Mouse (Mus musculus) CH12.LX (cell line): ENCODE data around the gene Tmem88b. TPM values are rescaled to one million over a fixed set of nuclear protein-coding genes. Genes with fewer than 3 reads are reported as not detected.

ENCODE experiments used
- DNase-seq: peaks from one replicate; pipeline ENCODE4 v3.0.0-alpha.2; 2013; ENCODE audit errors: extremely low read depth
- H3K27ac ChIP-seq: 2 replicates; pipeline ENCODE4 v1.5.1; 2012; ENCODE audit warnings: low read depth, mild to moderate bottlenecking, control low read depth, moderate library complexity; ENCODE audit not compliant: insufficient read depth
- H3K27me3 ChIP-seq: replicated peaks from 2 replicates; pipeline ENCODE3; 2012; ENCODE audit warnings: inconsistent platforms
- H3K36me3 ChIP-seq, 2 experiments: replicated peaks in 1 of 2; 2 replicates each; pipeline versions ENCODE3 to v1.6.1; 2012; ENCODE audit warnings: inconsistent platforms in 1 of 2, low read length in 1 of 2, mild to moderate bottlenecking in 1 of 2, mixed read lengths in 1 of 2, moderate library complexity in 1 of 2; ENCODE audit not compliant: control insufficient read depth in 1 of 2, insufficient read depth in 1 of 2
- H3K4me1 ChIP-seq, 2 experiments: 2 replicates each; pipeline ENCODE4 v1.6.1; 2012; ENCODE audit warnings: inconsistent platforms in 1 of 2, moderate library complexity in 1 of 2; ENCODE audit not compliant: insufficient read depth in 2 of 2, control insufficient read depth in 1 of 2
- H3K4me2 ChIP-seq: 2 replicates; pipeline ENCODE4 v1.6.1; 2012; ENCODE audit warnings: low read depth, mild to moderate bottlenecking, control low read depth; ENCODE audit not compliant: poor library complexity, insufficient read depth, severe bottlenecking
- H3K4me3 ChIP-seq, 3 experiments: fragments of 150-350 bp in 1 of 3; sonication (generic) in 1 of 3; replicated peaks in 1 of 3; 2 replicates each; pipeline versions ENCODE3 to v1.5.1; 2011 to 2012; ENCODE audit warnings: low read depth in 2 of 3, low read length in 2 of 3, mild to moderate bottlenecking in 2 of 3, moderate library complexity in 2 of 3, control low read depth in 1 of 3, improper control_type of control experiment in 1 of 3, inconsistent platforms in 1 of 3, mixed read lengths in 1 of 3; ENCODE audit not compliant: poor library complexity in 1 of 3
- H3K79me2 ChIP-seq: replicated peaks from 2 replicates; pipeline ENCODE4 v1.6.1; 2012; ENCODE audit warnings: mild to moderate bottlenecking, moderate library complexity; ENCODE audit not compliant: control insufficient read depth, poor library complexity, insufficient read depth, severe bottlenecking; ENCODE audit errors: extremely low read depth
- H3K9ac ChIP-seq: 2 replicates; pipeline ENCODE4 v1.6.1; 2012; ENCODE audit warnings: low read depth, mild to moderate bottlenecking, control low read depth, moderate library complexity; ENCODE audit not compliant: insufficient read depth
- H3K9me3 ChIP-seq: replicated peaks from 2 replicates; pipeline ENCODE3; 2012; ENCODE audit warnings: low read length, inconsistent platforms, mixed read lengths
- BHLHE40 ChIP-seq: IDR thresholded peaks from 2 replicates; pipeline ENCODE4 v1.6.1; 2011; ENCODE audit warnings: mild to moderate bottlenecking, low read depth, low read length, improper control_type of control experiment
- CHD1 ChIP-seq: IDR thresholded peaks from 2 replicates; pipeline ENCODE4 v1.6.1; 2012; ENCODE audit warnings: low read depth, low read length, improper control_type of control experiment, inconsistent platforms
- CHD2 ChIP-seq: IDR thresholded peaks from 2 replicates; pipeline ENCODE4 v1.6.1; 2011; ENCODE audit warnings: low read length, improper control_type of control experiment
- CTCF ChIP-seq, 2 experiments: IDR thresholded peaks in 1 of 2; conservative IDR thresholded peaks in 1 of 2; 2 replicates each; pipeline ENCODE4 v1.5.1; 2011 to 2012; ENCODE audit warnings: low read depth in 2 of 2, low read length in 2 of 2, improper control_type of control experiment in 1 of 2, inconsistent platforms in 1 of 2, mild to moderate bottlenecking in 1 of 2, moderate library complexity in 1 of 2
- E2F4 ChIP-seq: IDR thresholded peaks from 2 replicates; pipeline ENCODE4 v1.6.1; 2011; ENCODE audit warnings: low read depth, low read length, improper control_type of control experiment; ENCODE audit not compliant: insufficient replicate concordance
- ELF1 ChIP-seq: IDR thresholded peaks from 2 replicates; pipeline ENCODE4 v1.6.1; 2014; ENCODE audit warnings: low read depth, mild to moderate bottlenecking, inconsistent platforms, low read length, improper control_type of control experiment
- EP300 ChIP-seq: IDR thresholded peaks from 2 replicates; pipeline ENCODE4 v1.6.1; 2011; ENCODE audit warnings: low read length, improper control_type of control experiment
- ETS1 ChIP-seq: conservative IDR thresholded peaks from 2 replicates; pipeline ENCODE4 v1.6.1; 2012; ENCODE audit warnings: low read depth, mild to moderate bottlenecking, inconsistent platforms, low read length, improper control_type of control experiment, moderate library complexity
- GABPA ChIP-seq: IDR thresholded peaks from 2 replicates; pipeline ENCODE4 v1.6.1; 2012; ENCODE audit warnings: low read depth, low read length, improper control_type of control experiment, inconsistent platforms; ENCODE audit not compliant: insufficient replicate concordance
- HCFC1 ChIP-seq: IDR thresholded peaks from 2 replicates; pipeline ENCODE4 v1.6.1; 2012; ENCODE audit warnings: low read depth, mild to moderate bottlenecking, inconsistent platforms, low read length, improper control_type of control experiment
- IRF4 ChIP-seq: IDR thresholded peaks from 2 replicates; pipeline ENCODE4 v1.6.1; 2014; ENCODE audit warnings: low read depth, mild to moderate bottlenecking, inconsistent platforms, low read length, improper control_type of control experiment
- JUN ChIP-seq: IDR thresholded peaks from 2 replicates; pipeline ENCODE4 v1.6.1; 2011; ENCODE audit warnings: low read depth, mild to moderate bottlenecking, low read length, improper control_type of control experiment, moderate library complexity; ENCODE audit not compliant: insufficient read depth
- JUND ChIP-seq: conservative IDR thresholded peaks from 2 replicates; pipeline ENCODE4 v1.6.1; 2011; ENCODE audit warnings: low read depth, low read length, improper control_type of control experiment
- KAT2A ChIP-seq: IDR thresholded peaks from 2 replicates; pipeline ENCODE4 v1.6.1; 2012; ENCODE audit warnings: low read length, improper control_type of control experiment, inconsistent platforms; ENCODE audit not compliant: insufficient replicate concordance
- MAFK ChIP-seq: IDR thresholded peaks from 2 replicates; pipeline ENCODE4 v1.6.1; 2011; ENCODE audit warnings: low read length, improper control_type of control experiment; ENCODE audit not compliant: insufficient replicate concordance
- MAX ChIP-seq: IDR thresholded peaks from 2 replicates; pipeline ENCODE4 v1.6.1; 2011; ENCODE audit warnings: low read length, improper control_type of control experiment
- MAZ ChIP-seq: IDR thresholded peaks from 2 replicates; pipeline ENCODE4 v1.6.1; 2012; ENCODE audit warnings: low read depth, mild to moderate bottlenecking, inconsistent platforms, low read length, improper control_type of control experiment, moderate library complexity
- MEF2A ChIP-seq: IDR thresholded peaks from 2 replicates; pipeline ENCODE4 v1.6.1; 2014; ENCODE audit warnings: low read depth, mild to moderate bottlenecking, inconsistent platforms, low read length, improper control_type of control experiment, borderline replicate concordance
- MXI1 ChIP-seq: IDR thresholded peaks from 2 replicates; pipeline ENCODE4 v1.6.1; 2011; ENCODE audit warnings: mild to moderate bottlenecking, low read depth, low read length, improper control_type of control experiment
- MYC ChIP-seq: IDR thresholded peaks from 2 replicates; pipeline ENCODE4 v1.6.1; 2011; ENCODE audit warnings: low read depth, mild to moderate bottlenecking, improper control_type of control experiment, low read length
- NELFE ChIP-seq: IDR thresholded peaks from 2 replicates; pipeline ENCODE4 v1.6.1; 2011; ENCODE audit warnings: low read depth, low read length, improper control_type of control experiment
- NRF1 ChIP-seq: IDR thresholded peaks from 2 replicates; pipeline ENCODE4 v1.6.1; 2014; ENCODE audit warnings: low read depth, mild to moderate bottlenecking, inconsistent platforms, low read length, improper control_type of control experiment, moderate library complexity
- PAX5 ChIP-seq: IDR thresholded peaks from 2 replicates; pipeline ENCODE4 v1.6.1; 2012; ENCODE audit warnings: low read length, inconsistent platforms, mixed read lengths
- POLR2A ChIP-seq: IDR thresholded peaks from 2 replicates; pipeline ENCODE4 v1.6.1; 2011; ENCODE audit warnings: low read depth, mild to moderate bottlenecking, improper control_type of control experiment, low read length
- POLR2AphosphoS2 ChIP-seq: IDR thresholded peaks from 2 replicates; pipeline ENCODE4 v1.6.1; 2011; ENCODE audit warnings: low read depth, low read length, improper control_type of control experiment
- RAD21 ChIP-seq: IDR thresholded peaks from 2 replicates; pipeline ENCODE4 v1.6.1; 2011; ENCODE audit warnings: low read depth, mild to moderate bottlenecking, low read length, improper control_type of control experiment, moderate library complexity
- RCOR1 ChIP-seq: conservative IDR thresholded peaks from 2 replicates; pipeline ENCODE4 v1.6.1; 2012; ENCODE audit warnings: low read depth, mild to moderate bottlenecking, inconsistent platforms, low read length, improper control_type of control experiment
- SIN3A ChIP-seq: IDR thresholded peaks from 2 replicates; pipeline ENCODE4 v1.6.1; 2012; ENCODE audit warnings: low read length, improper control_type of control experiment, inconsistent platforms
- SMC3 ChIP-seq: IDR thresholded peaks from 2 replicates; pipeline ENCODE4 v1.6.1; 2011; ENCODE audit warnings: low read depth, low read length, improper control_type of control experiment
- TBP ChIP-seq: conservative IDR thresholded peaks from 2 replicates; pipeline ENCODE4 v1.6.1; 2011; ENCODE audit warnings: low read depth, low read length, improper control_type of control experiment
- TCF12 ChIP-seq: IDR thresholded peaks from 2 replicates; pipeline ENCODE4 v1.6.1; 2014; ENCODE audit warnings: low read depth, mild to moderate bottlenecking, inconsistent platforms, low read length, improper control_type of control experiment
- UBTF ChIP-seq: IDR thresholded peaks from 2 replicates; pipeline ENCODE4 v1.6.1; 2012; ENCODE audit warnings: low read depth, mild to moderate bottlenecking, inconsistent platforms, low read length, improper control_type of control experiment, moderate library complexity
- USF1 ChIP-seq: IDR thresholded peaks from 2 replicates; pipeline ENCODE4 v1.6.1; 2014; ENCODE audit warnings: low read depth, mild to moderate bottlenecking, inconsistent platforms, low read length, improper control_type of control experiment
- USF2 ChIP-seq: conservative IDR thresholded peaks from 2 replicates; pipeline ENCODE4 v1.6.1; 2011; ENCODE audit warnings: low read depth, low read length, improper control_type of control experiment
- ZC3H11A ChIP-seq: IDR thresholded peaks from 2 replicates; pipeline ENCODE4 v1.6.1; 2012; ENCODE audit warnings: low read depth, mild to moderate bottlenecking, inconsistent platforms, low read length, improper control_type of control experiment
- ZKSCAN1 ChIP-seq: IDR thresholded peaks from 2 replicates; pipeline ENCODE4 v1.6.1; 2012; ENCODE audit warnings: low read depth, inconsistent platforms, low read length, improper control_type of control experiment, borderline replicate concordance
- ZMIZ1 ChIP-seq: IDR thresholded peaks from 2 replicates; pipeline ENCODE4 v1.6.1; 2012; ENCODE audit warnings: low read depth, mild to moderate bottlenecking, inconsistent platforms, low read length, improper control_type of control experiment
- ZNF384 ChIP-seq: IDR thresholded peaks from 2 replicates; pipeline ENCODE4 v1.6.1; 2012; ENCODE audit warnings: low read depth, low read length, improper control_type of control experiment, inconsistent platforms
- dilution Hi-C: fragments of 300-500 bp; cut with MboI; formaldehyde crosslinking; loops from 2 replicates; pipeline ENCODE4 v1.14.3; 2020; ENCODE audit warnings: low sequenced_read_pairs; ENCODE audit not compliant: extremely low pct_unique_long_range_greater_than_20kb, extremely low pct_ligation_motif_present
- in situ Hi-C: fragments of 300-500 bp; cut with MboI; formaldehyde crosslinking; loops from 3 replicates; pipeline ENCODE4 v1.14.3; 2019; ENCODE audit warnings: low sequenced_read_pairs, low pct_ligation_motif_present, low pct_unique_long_range_greater_than_20kb, mixed read lengths
- polyA plus RNA-seq: library from polyadenylated mRNA; unstranded; fragments of >175 nt; gene quantifications from 2 replicates; pipeline ENCODE4 v1.2.1, GENCODE M21; 2012; ENCODE audit warnings: low read depth; ENCODE audit not compliant: insufficient read length
- total RNA-seq, 2 experiments: library from RNA; depleted of rRNA; stranded (reverse); fragments of 300-350 nt in 1 of 2; fragments of >200 nt in 1 of 2; gene quantifications; 2 replicates each; pipeline ENCODE4 v1.2.3; 2012 to 2014

Gene Tmem88b
- total and polyA plus RNA-seq, 3 experiments = 0.04 TPM; not detected in 2

DNA sequence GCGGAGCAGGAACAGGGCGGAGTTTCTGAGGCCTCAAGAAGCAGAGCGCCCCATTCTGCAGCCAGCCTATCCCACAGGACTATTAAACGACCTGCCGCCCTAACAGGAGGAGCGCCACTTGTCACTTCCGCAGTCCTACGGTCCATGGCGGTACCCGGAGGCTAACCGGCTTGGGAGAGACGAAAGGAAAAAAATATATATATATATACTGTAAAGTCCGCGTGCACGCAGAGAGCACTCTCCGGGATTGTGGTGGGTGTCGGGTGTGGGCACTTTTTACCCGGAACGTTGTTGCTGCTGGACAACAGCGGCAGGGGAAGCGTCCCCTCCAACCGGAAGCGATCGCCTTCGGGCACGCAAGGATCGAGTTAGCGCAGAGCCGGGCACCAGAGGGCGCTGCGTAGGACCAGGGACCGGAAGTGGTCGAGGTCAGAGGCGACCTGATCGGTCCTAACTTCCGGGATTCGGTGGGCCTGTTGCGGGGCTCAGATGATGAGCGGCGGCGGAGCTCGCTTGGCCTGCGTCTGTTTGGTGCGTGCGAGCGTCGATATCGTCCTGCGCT is 45.6 kb upstream of the Tmem88b start, which contains the start of gene Aurkaip1:
Gene Aurkaip1, plus strand, starts transcription at position 68 of the 562 bp plus-strand sequence.
- in situ Hi-C loops (loop anchor here (10.0 kb wide), 1 partner anchor 114 kb away; the partner anchor contains the start of gene Ube2j2), dilution Hi-C loops (no loop called here)

DNA sequence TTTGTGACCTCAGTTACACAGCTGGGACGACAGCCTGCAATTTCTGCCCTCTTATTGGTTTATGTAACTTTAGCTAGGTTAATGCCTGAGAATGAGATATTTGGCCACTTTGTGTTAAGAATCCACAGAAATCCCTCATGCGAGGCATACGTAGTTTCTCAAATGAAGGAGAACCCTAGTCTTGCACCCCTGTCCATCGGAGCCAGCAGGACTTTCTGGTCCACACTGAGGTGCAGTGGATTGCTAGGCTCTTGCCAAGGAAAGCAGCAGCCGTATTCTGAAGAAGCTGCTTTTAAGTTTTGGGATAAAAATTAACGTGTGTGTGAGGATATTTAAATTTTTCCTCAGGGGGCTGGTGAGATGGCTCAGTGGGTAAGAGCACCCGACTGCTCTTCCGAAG is 44.9 kb upstream of the Tmem88b start:
- no peaks in the 10 kb centered on the region for H3K9me3 ChIP-seq
- in situ Hi-C loops = loop anchor here (10.0 kb wide), 1 partner anchor 114 kb away; the partner anchor contains the start of gene Ube2j2
- H3K27ac ChIP-seq = no peak overlapping the region
- no peak overlapping the region for H3K4me3 ChIP-seq
- TF ChIP-seq MXI1 (no peak), ELF1 (no peak), MYC (peak; percentile 34; the same call in 1 of the 2 replicates), ZNF384 (no peak), MAZ (no peak), NELFE (no peak), RAD21 (no peak)
- TF ChIP-seq, all 38 proteins: peak for 1
- no peaks in the 10 kb centered on the region for H3K27me3 ChIP-seq
- peaks cover 11 to 62% of the 10 kb centered on the region in 2 experiments for H3K36me3 ChIP-seq
- no peak overlapping the region; the same call in 1 of the 2 replicates for H3K4me2 ChIP-seq
- dilution Hi-C loops = no loop called here
- H3K9ac ChIP-seq = no peak overlapping the region
- peaks cover 20% of the 10 kb centered on the region for H3K79me2 ChIP-seq
- H3K4me1 ChIP-seq = peaks cover 7 to 29% of the 10 kb centered on the region in 2 experiments
- no peak for DNase-seq

More for the DNA sequence above, 45.6 kb upstream of the Tmem88b start, which contains the start of gene Aurkaip1:
- no peaks in the 10 kb centered on the region for H3K27me3 ChIP-seq
- DNase-seq = peak; percentile 96
- H3K4me3 ChIP-seq = peak within 1 kb of the TSS; percentile 80 to 90 (median 88)
- H3K9ac ChIP-seq = peak within 1 kb of the TSS; percentile 83
- peak within 1 kb of the TSS; percentile 48 for H3K27ac ChIP-seq
- H3K9me3 ChIP-seq = no peaks in the 10 kb centered on the region
- H3K4me2 ChIP-seq = peak within 1 kb of the TSS; percentile 52
- peaks cover 7 to 29% of the 10 kb centered on the region in 2 experiments for H3K4me1 ChIP-seq
- H3K36me3 ChIP-seq = peaks cover 9 to 56% of the 10 kb centered on the region in 2 experiments
- TF ChIP-seq EP300 (no peak; the same call in 1 of the 2 replicates), SIN3A (peak; percentile 98), MYC (peak; percentile 70), MAFK (no peak), MEF2A (peak; percentile 86), PAX5 (no peak), ZMIZ1 (peak; percentile 88), MXI1 (peak; percentile 88), TCF12 (peak; percentile 95), HCFC1 (peak; percentile 95), TBP (peak; percentile 55; the same call in 1 of the 2 replicates), CTCF (conservative IDR thresholded peaks at IDR 0.05 in 1 of 2, IDR thresholded peaks at IDR 0.05 in 1 of 2; ENCODE audit: low read depth in 2 of 2, low read length in 2 of 2) (peak in 1 of 2 experiments; percentile 94; a peak in 3 of 4 replicates), MAX (peak; percentile 82), SMC3 (peak; percentile 66), RAD21 (peak; percentile 2), POLR2AphosphoS2 (peak; percentile 90), USF1 (no peak; the same call in 1 of the 2 replicates), UBTF (no peak), USF2 (no peak), JUN (no peak), CHD2 (peak; percentile 81), RCOR1 (peak; percentile 72; the same call in 1 of the 2 replicates), MAZ (peak; percentile 71), E2F4 (no peak), ETS1 (peak; percentile 23; the same call in 1 of the 2 replicates), ELF1 (peak; percentile 96), CHD1 (no peak; the same call in 1 of the 2 replicates), IRF4 (peak; percentile 89), JUND (no peak), POLR2A (peak; percentile 90), NRF1 (peak; percentile 49), KAT2A (peak; percentile 89; the same call in 1 of the 2 replicates), NELFE (peak; percentile 87; the same call in 1 of the 2 replicates), GABPA (peak; percentile 57; the same call in 1 of the 2 replicates), BHLHE40 (peak; percentile 67; the same call in 1 of the 2 replicates), ZC3H11A (no peak), ZKSCAN1 (no peak), ZNF384 (peak; percentile 51; the same call in 1 of the 2 replicates)
- TF ChIP-seq, all 38 proteins: peak for 26
- H3K79me2 ChIP-seq = peaks cover 20% of the 10 kb centered on the region
